Mouse (Mus musculus): ENCODE data around the gene Gm20683. TPM values are rescaled to one million over a fixed set of nuclear protein-coding genes. Genes with fewer than 3 reads are reported as not detected.

The Gm20683 gene
- polyA plus RNA-seq, 1 experiment from 2014 or later, result 2.9 TPM

Small RNAs within 50 kb of the gene (microRNA-seq; reads per million reads assigned to microRNA genes)
- gene Mir3082, result not detected

Other genes starting within 250 kb of the Gm20683 start
- gene Gng13, start 124.6 kb downstream of the Gm20683 start, polyA plus RNA-seq (2014; fragmentation: Nextera tagmentation; extraction: Ambion mirVana), result 2.8 and 3.3 TPM in 2 replicates
- 20.3 and 22.5 TPM in 2 replicates for gene Chtf18, start 114.3 kb downstream of the Gm20683 start, polyA plus RNA-seq (2014; fragmentation: Nextera tagmentation; extraction: Ambion mirVana)
- gene Rpusd1, start 114.1 kb downstream of the Gm20683 start, polyA plus RNA-seq (2014; fragmentation: Nextera tagmentation; extraction: Ambion mirVana), result 21.5 and 22.9 TPM in 2 replicates
- gene Mslnl, start 105.7 kb downstream of the Gm20683 start, polyA plus RNA-seq (2014; fragmentation: Nextera tagmentation; extraction: Ambion mirVana), result 0.13 TPM in 1 of 2 replicates, not detected in the other
- gene Msln, start 87.4 kb downstream of the Gm20683 start, polyA plus RNA-seq (2014; fragmentation: Nextera tagmentation; extraction: Ambion mirVana), result 0.42 TPM in 1 of 2 replicates, not detected in the other
- 22.9 and 27.8 TPM in 2 replicates for gene Narfl, start 68.0 kb downstream of the Gm20683 start, polyA plus RNA-seq (2014; fragmentation: Nextera tagmentation; extraction: Ambion mirVana)
- 74.6 and 77.3 TPM in 2 replicates for gene Haghl, start 56.1 kb downstream of the Gm20683 start, polyA plus RNA-seq (2014; fragmentation: Nextera tagmentation; extraction: Ambion mirVana)
- gene Ccdc78, start 55.2 kb downstream of the Gm20683 start, polyA plus RNA-seq (2014; fragmentation: Nextera tagmentation; extraction: Ambion mirVana), result 0.15 and 0.34 TPM in 2 replicates
- 65.7 and 66.6 TPM in 2 replicates for gene Fam173a, start 48.9 kb downstream of the Gm20683 start, polyA plus RNA-seq (2014; fragmentation: Nextera tagmentation; extraction: Ambion mirVana)
- gene AC134908.4, start 46.1 kb downstream of the Gm20683 start, polyA plus RNA-seq (2014; fragmentation: Nextera tagmentation; extraction: Ambion mirVana), result 0.78 TPM in 1 of 2 replicates, not detected in the other
- 29.4 and 38.8 TPM in 2 replicates for gene Metrn, start 44.6 kb downstream of the Gm20683 start, polyA plus RNA-seq (2014; fragmentation: Nextera tagmentation; extraction: Ambion mirVana)
- gene Fbxl16, start 32.7 kb downstream of the Gm20683 start, polyA plus RNA-seq (2014; fragmentation: Nextera tagmentation; extraction: Ambion mirVana), result 13.2 and 14.7 TPM in 2 replicates
- 29.2 and 31.8 TPM in 2 replicates for gene Wdr24, start 18.1 kb downstream of the Gm20683 start, polyA plus RNA-seq (2014; fragmentation: Nextera tagmentation; extraction: Ambion mirVana)
- gene Jmjd8, start 12.9 kb downstream of the Gm20683 start, polyA plus RNA-seq (2014; fragmentation: Nextera tagmentation; extraction: Ambion mirVana), result 52.1 and 55.6 TPM in 2 replicates
- gene Stub1, start 8.4 kb downstream of the Gm20683 start, polyA plus RNA-seq (2014; fragmentation: Nextera tagmentation; extraction: Ambion mirVana), result 327 and 334 TPM in 2 replicates
- 4.3 and 4.4 TPM in 2 replicates for gene Rhbdl1, start 4.5 kb downstream of the Gm20683 start, polyA plus RNA-seq (2014; fragmentation: Nextera tagmentation; extraction: Ambion mirVana)
- gene Rhot2, start 3.1 kb upstream of the Gm20683 start, polyA plus RNA-seq (2014; fragmentation: Nextera tagmentation; extraction: Ambion mirVana), result 8.6 and 10.5 TPM in 2 replicates
- gene Wdr90, start 19.7 kb upstream of the Gm20683 start, polyA plus RNA-seq (2014; fragmentation: Nextera tagmentation; extraction: Ambion mirVana), result 17.8 and 20.3 TPM in 2 replicates
- gene Mcrip2, start 27.0 kb upstream of the Gm20683 start, polyA plus RNA-seq (2014; fragmentation: Nextera tagmentation; extraction: Ambion mirVana), result 8.2 and 8.7 TPM in 2 replicates
- 57.8 and 58.8 TPM in 2 replicates for gene Mettl26, start 33.3 kb upstream of the Gm20683 start, polyA plus RNA-seq (2014; fragmentation: Nextera tagmentation; extraction: Ambion mirVana)
- 1.2 and 1.7 TPM in 2 replicates for gene Wfikkn1, start 39.1 kb upstream of the Gm20683 start, polyA plus RNA-seq (2014; fragmentation: Nextera tagmentation; extraction: Ambion mirVana)
- 23.6 and 25.9 TPM in 2 replicates for gene Rab40c, start 78.0 kb upstream of the Gm20683 start, polyA plus RNA-seq (2014; fragmentation: Nextera tagmentation; extraction: Ambion mirVana)
- gene Pigq, start 103.2 kb upstream of the Gm20683 start, polyA plus RNA-seq (2014; fragmentation: Nextera tagmentation; extraction: Ambion mirVana), result 51.6 and 60.9 TPM in 2 replicates
- gene Nhlrc4, start 103.2 kb upstream of the Gm20683 start, polyA plus RNA-seq (2014; fragmentation: Nextera tagmentation; extraction: Ambion mirVana), result 0.11 and 0.38 TPM in 2 replicates
- gene A930017K11Rik, start 110.8 kb upstream of the Gm20683 start, polyA plus RNA-seq (2014; fragmentation: Nextera tagmentation; extraction: Ambion mirVana), result not detected in 2 replicates
- 21.0 and 23.3 TPM in 2 replicates for gene Capn15, start 144.0 kb upstream of the Gm20683 start, polyA plus RNA-seq (2014; fragmentation: Nextera tagmentation; extraction: Ambion mirVana)
- gene Rab11fip3, start 227.8 kb upstream of the Gm20683 start, polyA plus RNA-seq (2014; fragmentation: Nextera tagmentation; extraction: Ambion mirVana), result 24.4 and 24.8 TPM in 2 replicates
- 16.5 and 22.9 TPM in 2 replicates for gene Decr2, start 248.6 kb upstream of the Gm20683 start, polyA plus RNA-seq (2014; fragmentation: Nextera tagmentation; extraction: Ambion mirVana)